Mouse (Mus musculus) frontal cortex, postnatal 36 days (tissue): ENCODE data around the gene Inpp4a.

Experiments used
- DNase-seq, 2 experiments: peaks; one replicate each; pipeline ENCODE4 v3.0.0; 2022; ENCODE audit warnings: low spot score in 2 of 2

Inpp4a gene

GRCm38 (mm10) chr1:37322690-37323089, 23.0 kb downstream of the Inpp4a start:
- no peak for DNase-seq

- no peak for DNase-seq
These were observed 23.5 kb downstream of the Inpp4a start for GRCm38 (mm10) chr1:37323208-37323607.

DNA sequence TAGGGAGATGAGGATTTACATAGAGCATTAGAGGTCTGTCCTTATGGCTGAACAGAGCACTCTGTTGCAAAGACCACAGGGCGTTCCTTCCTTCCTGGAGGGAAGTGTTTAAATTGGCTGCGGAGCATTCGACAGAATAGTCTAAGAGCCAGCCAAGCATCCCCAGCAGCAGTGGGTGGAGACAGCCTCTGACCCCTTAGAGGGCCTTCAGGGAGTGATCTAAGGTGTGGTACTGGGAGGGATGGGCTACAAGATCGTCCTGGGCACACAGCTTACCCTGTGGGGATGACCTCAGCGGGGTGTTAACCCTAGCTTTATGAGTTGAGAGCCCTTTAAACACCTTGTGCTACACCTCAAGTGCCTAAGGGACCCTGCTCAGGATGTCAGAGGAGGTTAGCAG, 24.9 kb downstream of the Inpp4a start:
- DNase-seq, result no peak

DNA sequence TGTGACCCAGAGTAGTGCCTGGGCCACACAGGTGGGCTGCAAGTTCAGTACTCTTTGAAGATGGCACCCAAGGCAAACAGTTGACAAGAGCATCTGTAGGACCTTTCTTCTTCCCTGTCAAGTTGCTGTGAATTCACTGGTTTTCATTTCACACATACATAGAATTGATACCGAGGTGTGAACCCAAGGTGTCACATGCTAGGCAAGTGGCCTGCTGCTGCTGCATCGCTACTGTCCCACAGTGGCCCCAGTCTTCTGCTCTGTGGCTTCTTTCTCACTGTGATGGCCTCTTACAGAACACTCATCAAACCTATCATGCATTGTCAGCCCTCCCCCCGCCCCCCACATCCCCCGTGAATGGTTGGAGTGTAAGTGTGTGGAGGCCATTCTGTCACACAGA, 27.6 kb downstream of the Inpp4a start:
- DNase-seq, result no peak

DNA sequence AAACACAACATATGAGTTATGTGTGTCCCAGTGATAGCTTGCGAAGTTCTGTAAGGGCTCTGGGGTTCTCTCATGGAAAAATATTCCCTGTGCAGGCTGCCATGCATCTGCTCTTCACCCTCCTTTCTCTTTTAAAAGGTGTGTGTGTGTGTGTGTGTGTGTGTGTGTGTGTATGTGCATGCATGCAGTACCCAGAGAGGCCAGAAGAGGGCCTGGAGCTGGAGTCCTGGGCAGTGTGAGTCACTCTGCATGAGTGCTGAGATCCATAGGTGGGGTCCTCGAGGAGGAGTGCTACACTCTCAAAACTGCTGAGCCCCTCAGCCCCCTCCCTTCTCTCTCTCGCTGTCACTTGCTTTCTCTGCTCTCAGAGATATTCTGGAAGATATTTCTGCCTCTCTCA, 29.5 kb downstream of the Inpp4a start:
- DNase-seq, result no peak

DNA sequence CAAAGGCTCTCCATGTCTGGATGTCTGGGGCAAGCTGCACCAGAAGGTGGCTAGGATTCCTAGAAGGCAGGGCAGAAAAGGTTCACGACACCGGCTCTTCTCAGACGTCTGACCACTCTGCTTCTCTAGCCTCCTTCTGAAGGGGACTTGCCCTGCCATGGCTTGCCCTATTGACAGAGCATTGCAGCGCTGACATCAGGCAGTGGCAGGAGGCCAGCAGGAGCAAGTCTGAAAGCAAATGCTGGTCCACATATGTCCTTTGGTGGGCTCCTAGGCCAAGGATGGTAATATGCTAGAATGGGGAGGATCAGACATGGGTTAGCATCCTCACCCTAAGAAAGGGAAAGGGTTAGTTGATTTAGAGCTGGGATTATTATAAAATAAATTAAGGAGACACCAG, 30.2 kb downstream of the Inpp4a start:
- no peak for DNase-seq

DNA sequence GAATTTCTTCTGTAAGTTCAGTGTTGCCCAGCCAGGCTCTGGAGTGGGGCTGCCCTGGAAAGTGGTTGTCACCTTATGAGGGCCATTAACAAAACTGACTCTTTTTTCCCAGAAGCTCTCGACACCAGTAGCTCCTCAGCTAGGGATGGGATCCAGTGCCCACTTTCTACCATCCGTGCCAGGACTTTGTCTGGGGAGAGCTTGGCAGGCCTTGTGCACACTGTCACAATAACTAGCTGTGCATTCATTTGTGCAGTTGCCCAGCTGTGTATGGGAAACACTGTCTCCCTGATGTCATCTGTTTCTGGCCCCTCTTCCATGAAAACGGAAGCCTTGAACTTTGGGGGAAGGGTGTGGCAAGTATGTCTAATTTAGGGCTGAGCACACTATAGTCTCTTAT, 33.1 kb downstream of the Inpp4a start:
- no peak for DNase-seq

DNA sequence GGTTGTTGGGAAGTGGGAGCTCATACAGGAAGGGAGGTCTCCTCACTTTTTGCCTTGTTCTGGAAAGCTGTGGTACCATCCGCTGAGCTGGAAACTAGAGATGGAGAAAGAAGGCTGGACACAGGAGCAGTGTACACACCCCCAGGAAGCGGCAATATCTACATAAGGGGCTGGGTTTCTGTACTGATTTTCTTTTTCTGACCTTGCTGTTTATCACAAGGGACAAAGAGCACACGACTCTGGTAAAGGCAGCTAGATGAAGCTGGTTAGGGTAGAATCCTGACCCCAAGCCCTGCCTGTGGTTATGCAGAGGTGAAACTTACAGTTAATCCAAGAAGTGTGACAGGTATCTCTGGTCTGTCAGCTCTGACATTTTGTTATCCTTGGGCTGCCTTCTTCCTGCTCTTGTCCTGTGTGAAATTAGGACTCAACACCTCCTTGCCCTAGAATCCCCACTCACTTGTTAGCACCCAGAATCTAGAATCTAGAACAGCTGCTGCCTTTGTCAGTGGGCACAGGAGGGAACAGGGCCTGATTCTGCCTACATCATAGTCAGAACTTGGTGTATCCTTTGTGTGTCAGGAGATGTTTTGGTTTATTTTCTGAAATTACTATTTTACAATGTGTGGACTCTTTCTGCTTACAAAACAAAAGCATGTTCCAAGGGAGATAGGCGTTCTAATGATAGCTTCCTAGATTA, 34.2 kb downstream of the Inpp4a start:
- no peak for DNase-seq

DNA sequence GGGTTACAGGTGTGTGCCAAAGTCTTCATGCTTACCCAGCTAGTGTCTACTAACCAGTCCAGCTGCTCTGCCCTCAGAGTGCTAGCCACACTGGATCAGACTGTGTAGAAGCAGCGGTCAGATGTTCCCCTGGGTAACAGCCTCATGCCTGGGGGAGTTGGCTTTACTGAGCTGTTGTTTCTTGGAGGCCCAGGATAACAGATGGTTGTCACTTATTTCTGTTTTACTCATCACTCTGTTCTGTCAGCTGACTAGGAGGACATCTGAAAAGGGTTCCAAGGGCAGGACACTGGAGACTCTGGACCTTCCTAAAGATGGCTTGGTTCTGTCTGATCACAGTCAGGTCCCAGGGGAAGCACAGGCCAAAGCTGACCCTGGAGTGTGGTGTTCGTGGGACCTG, 36.4 kb downstream of the Inpp4a start:
- DNase-seq, result no peak

- no peak for DNase-seq
These were observed 37.1 kb downstream of the Inpp4a start for GRCm38 (mm10) chr1:37336794-37337193.

DNA sequence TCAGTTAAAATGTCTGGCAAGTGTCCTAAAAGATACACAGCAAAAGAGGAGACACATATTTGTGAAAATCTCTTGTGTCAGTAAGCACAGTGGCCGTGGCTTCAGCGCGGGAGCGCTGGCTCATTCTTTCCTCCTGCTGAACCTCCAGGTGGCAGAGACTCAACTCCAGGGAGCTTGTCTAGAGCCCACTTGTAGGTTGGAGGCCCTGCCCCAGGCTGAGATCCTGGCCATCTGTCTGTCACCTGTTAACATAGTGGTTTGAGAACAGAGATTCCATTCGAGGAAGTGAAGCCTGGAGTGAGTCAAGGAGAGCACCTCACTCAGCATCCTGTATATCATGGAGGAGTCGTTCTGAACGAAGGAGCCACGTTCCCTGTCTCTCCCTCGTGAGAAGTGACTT, 37.6 kb downstream of the Inpp4a start:
- no peak for DNase-seq

GRCm38 (mm10) chr1:37339144-37339543, 39.5 kb downstream of the Inpp4a start:
- DNase-seq, result peak; percentile 48 to 56

- no peak for DNase-seq
These were observed 41.7 kb downstream of the Inpp4a start for GRCm38 (mm10) chr1:37341347-37341746.

DNA sequence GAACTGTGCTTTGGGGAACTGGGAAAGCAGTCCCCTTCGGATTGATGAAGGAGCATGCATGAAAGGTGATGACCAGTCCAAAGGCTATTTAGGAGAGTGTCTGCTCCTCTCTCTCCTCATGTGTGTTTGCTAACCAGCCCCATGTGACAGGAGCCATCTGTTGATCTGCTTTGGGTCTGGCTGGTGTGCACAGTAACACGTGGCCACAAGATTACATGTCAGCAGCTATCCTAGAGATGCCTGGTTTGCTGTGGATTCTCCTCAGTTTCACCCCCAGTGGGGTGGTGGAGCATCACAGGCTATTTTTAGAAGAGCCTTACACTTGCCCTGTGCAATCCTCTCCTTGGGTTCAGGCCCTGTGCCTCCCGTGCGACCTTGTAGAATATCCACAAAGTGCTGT, 42.2 kb downstream of the Inpp4a start:
- no peak for DNase-seq

GRCm38 (mm10) chr1:37342524-37342923, 42.9 kb downstream of the Inpp4a start:
- no peak for DNase-seq

- DNase-seq, result no peak
These were observed 43.6 kb downstream of the Inpp4a start for GRCm38 (mm10) chr1:37343265-37343664.

- DNase-seq, result no peak
These were observed 44.7 kb downstream of the Inpp4a start for GRCm38 (mm10) chr1:37344223-37344916.

GRCm38 (mm10) chr1:37347361-37348080, 47.9 kb downstream of the Inpp4a start:
- peak in 1 of 2 experiments; percentile 49 for DNase-seq

DNA sequence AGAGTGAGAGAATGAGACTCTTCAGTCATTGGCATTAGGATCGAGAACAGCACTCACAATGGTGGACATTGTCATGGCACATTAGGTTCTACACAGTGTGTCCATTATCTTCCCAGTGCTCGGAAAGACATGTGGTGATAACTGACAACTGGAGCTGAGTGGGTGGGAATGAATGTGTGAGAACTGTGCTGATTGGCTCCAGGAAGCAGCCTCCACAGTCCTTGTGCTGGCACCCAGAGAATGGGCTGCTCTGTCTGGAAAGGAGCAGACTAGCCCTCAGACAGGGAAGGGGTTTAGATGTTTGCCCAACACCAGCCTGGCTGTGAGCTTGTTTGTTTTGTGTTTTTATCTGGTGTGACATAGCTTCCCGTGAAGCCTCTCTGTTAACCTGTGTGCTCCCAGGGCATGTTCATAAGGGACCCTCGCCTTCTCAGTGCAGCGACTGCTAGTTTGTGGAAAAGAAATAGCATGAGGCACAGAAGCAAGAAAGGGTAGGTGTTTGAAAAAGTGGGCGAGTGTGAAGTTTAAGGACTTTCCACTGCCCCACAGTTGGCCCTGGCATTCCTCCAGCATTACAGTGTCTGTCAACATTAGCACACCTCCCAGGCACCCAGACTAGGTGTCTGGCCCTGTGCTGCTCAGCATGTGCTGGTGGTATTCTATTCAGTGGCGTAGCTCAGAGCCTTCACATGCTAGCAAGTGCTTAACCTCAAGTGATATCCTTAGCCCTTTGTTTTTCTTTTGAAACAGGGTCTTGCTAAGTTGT, 51.4 kb downstream of the Inpp4a start:
- peak; percentile 75 to 81 for DNase-seq

- DNase-seq, result peak in 1 of 2 experiments; percentile 53
These were observed 52.3 kb downstream of the Inpp4a start for GRCm38 (mm10) chr1:37351961-37352360.

GRCm38 (mm10) chr1:37353456-37353855, 53.8 kb downstream of the Inpp4a start:
- DNase-seq, result no peak

- DNase-seq, result no peak
These were observed 55.8 kb downstream of the Inpp4a start for GRCm38 (mm10) chr1:37355492-37355891.
